Mouse (Mus musculus) small intestine, adult 2 months (tissue): ENCODE results near the gene Gm572.

Experiments
- CTCF ChIP-seq: fragments of 200-500 bp; IDR thresholded peaks from 2 replicates; pipeline ENCODE4 v1.5.1; 2012; ENCODE audit warnings: low read depth, mild to moderate bottlenecking, control low read depth, inconsistent platforms, low read length, moderate library complexity, mixed read lengths; ENCODE audit not compliant: insufficient replicate concordance, insufficient read length; ENCODE audit errors: extremely low read depth
- POLR2A ChIP-seq: fragments of 200-500 bp; IDR thresholded peaks from 2 replicates; pipeline ENCODE4 v1.6.1; 2012; ENCODE audit warnings: low read depth, mild to moderate bottlenecking, control low read depth, inconsistent platforms, low read length, moderate library complexity

DNA sequence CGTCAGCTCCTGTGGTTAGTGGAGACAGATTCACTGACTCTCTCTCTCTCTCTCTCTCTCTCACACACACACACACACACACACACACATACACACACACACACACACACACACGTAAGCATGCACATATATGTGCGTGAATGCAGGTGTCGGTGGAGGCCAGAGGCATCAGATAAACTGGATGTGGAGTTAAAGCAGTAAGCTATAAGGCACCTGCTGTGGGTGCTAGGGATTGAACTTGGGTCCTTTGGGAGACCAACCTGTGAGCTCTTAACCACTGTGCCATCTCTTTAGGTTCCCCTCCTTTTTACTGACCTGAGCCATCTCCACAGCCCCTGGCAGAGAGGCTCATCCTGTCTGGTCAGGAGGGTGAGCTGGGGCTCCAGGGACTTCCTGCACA lies 39.8 kb downstream of the Gm572 start:
- TF ChIP-seq CTCF (no peak), POLR2A (no peak)
